Mouse (Mus musculus): ENCODE results near the gene Gtf2ird1. TPM values are rescaled to one million over a fixed set of nuclear protein-coding genes. Genes with fewer than 3 reads are reported as not detected.

Gtf2ird1 gene
- polyA plus RNA-seq, 1 experiment from 2014 or later = 66.5 TPM

- peaks cover 53% of the 10 kb centered on the region for H3K36me3 ChIP-seq (ENCODE audit: control insufficient read depth, insufficient read depth, low read length)
- 86% methylated on average over 7 of the region's 7 CpGs for WGBS
- H3K4me1 ChIP-seq (ENCODE audit: control insufficient read depth, insufficient read depth, low read length) = 0 out of 2 replicates have a peak, but pooled peaks cover 6% of the 10 kb centered on the region
- no peaks in the 10 kb centered on the region for H3K9me3 ChIP-seq (ENCODE audit: control insufficient read depth, low read length)
- H3K27ac ChIP-seq (ENCODE audit: low read length) = no peak overlapping the region
- no peaks in the 10 kb centered on the region for H3K27me3 ChIP-seq (replicated peaks; ENCODE audit: control insufficient read depth, insufficient read depth, low read length)
- ATAC-seq = peak; percentile 63
- no peak overlapping the region for H3K9ac ChIP-seq (ENCODE audit: low read depth, low read length)
- H3K4me2 ChIP-seq (ENCODE audit: low read depth, low read length) = no peak overlapping the region
- no peak overlapping the region for H3K4me3 ChIP-seq (ENCODE audit: low read length)
These were observed 46.1 kb downstream of the Gtf2ird1 start for GRCm38 (mm10) chr5:134410307-134410836.

- ATAC-seq = peak; percentile 82
- no peaks in the 10 kb centered on the region for H3K27me3 ChIP-seq (replicated peaks; ENCODE audit: control insufficient read depth, insufficient read depth, low read length)
- H3K27ac ChIP-seq (ENCODE audit: low read length) = no peak overlapping the region
- H3K4me3 ChIP-seq (ENCODE audit: low read length) = no peak overlapping the region
- 89% methylated on average over 6 of the region's 6 CpGs for WGBS
- no peak overlapping the region for H3K9ac ChIP-seq (ENCODE audit: low read depth, low read length)
- 0 out of 2 replicates have a peak, but pooled peaks cover 6% of the 10 kb centered on the region for H3K4me1 ChIP-seq (ENCODE audit: control insufficient read depth, insufficient read depth, low read length)
- no peaks in the 10 kb centered on the region for H3K9me3 ChIP-seq (ENCODE audit: control insufficient read depth, low read length)
- H3K36me3 ChIP-seq (ENCODE audit: control insufficient read depth, insufficient read depth, low read length) = peaks cover 52% of the 10 kb centered on the region
- no peak overlapping the region for H3K4me2 ChIP-seq (ENCODE audit: low read depth, low read length)
These were observed 46.8 kb downstream of the Gtf2ird1 start for GRCm38 (mm10) chr5:134409606-134410306.

- Histone ChIP-seq H3K4me2 (ENCODE audit: low read depth, low read length) (no peak overlapping the region), H3K4me1 (ENCODE audit: control insufficient read depth, insufficient read depth, low read length) (0 out of 2 replicates have a peak, but pooled peaks cover 6% of the 10 kb centered on the region), H3K9ac (ENCODE audit: low read depth, low read length) (no peak overlapping the region), H3K27me3 (replicated peaks; ENCODE audit: control insufficient read depth, insufficient read depth, low read length) (no peaks in the 10 kb centered on the region), H3K27ac (ENCODE audit: low read length) (no peak overlapping the region), H3K4me3 (ENCODE audit: low read length) (no peak overlapping the region), H3K36me3 (ENCODE audit: control insufficient read depth, insufficient read depth, low read length) (peaks cover 66% of the 10 kb centered on the region), H3K9me3 (ENCODE audit: control insufficient read depth, low read length) (no peaks in the 10 kb centered on the region)
- no peak for ATAC-seq
- WGBS = 94% methylated on average over 5 of the region's 5 CpGs
These were observed 48.4 kb downstream of the Gtf2ird1 start for GRCm38 (mm10) chr5:134408119-134408518.

- Histone ChIP-seq H3K9me3 (ENCODE audit: control insufficient read depth, low read length) (no peaks in the 10 kb centered on the region), H3K27me3 (replicated peaks; ENCODE audit: control insufficient read depth, insufficient read depth, low read length) (no peaks in the 10 kb centered on the region), H3K4me1 (ENCODE audit: control insufficient read depth, insufficient read depth, low read length) (peaks cover 3% of the 10 kb centered on the region), H3K9ac (ENCODE audit: low read depth, low read length) (no peak overlapping the region), H3K36me3 (ENCODE audit: control insufficient read depth, insufficient read depth, low read length) (peaks cover 46% of the 10 kb centered on the region), H3K4me2 (ENCODE audit: low read depth, low read length) (no peak overlapping the region), H3K27ac (ENCODE audit: low read length) (no peak overlapping the region), H3K4me3 (ENCODE audit: low read length) (no peak overlapping the region)
- no peak for ATAC-seq
- 96% methylated on average over 18 of the region's 18 CpGs for WGBS
These were observed 54.7 kb downstream of the Gtf2ird1 start for GRCm38 (mm10) chr5:134401841-134402240.

- H3K27me3 ChIP-seq (replicated peaks; ENCODE audit: control insufficient read depth, insufficient read depth, low read length) = no peaks in the 10 kb centered on the region
- H3K36me3 ChIP-seq (ENCODE audit: control insufficient read depth, insufficient read depth, low read length) = peaks cover 22% of the 10 kb centered on the region
- peak; percentile 87 for ATAC-seq
- H3K27ac ChIP-seq (ENCODE audit: low read length) = peak overlapping the region; percentile 78
- 62% methylated on average over 15 of the region's 15 CpGs for WGBS
- H3K9ac ChIP-seq (ENCODE audit: low read depth, low read length) = no peak overlapping the region
- H3K4me3 ChIP-seq (ENCODE audit: low read length) = no peak overlapping the region
- peaks cover 16% of the 10 kb centered on the region for H3K4me1 ChIP-seq (ENCODE audit: control insufficient read depth, insufficient read depth, low read length)
- H3K9me3 ChIP-seq (ENCODE audit: control insufficient read depth, low read length) = no peaks in the 10 kb centered on the region
- H3K4me2 ChIP-seq (ENCODE audit: low read depth, low read length) = no peak overlapping the region
These were observed 58.9 kb downstream of the Gtf2ird1 start for GRCm38 (mm10) chr5:134397434-134398163.

- WGBS = 75% methylated on average over 9 of the region's 9 CpGs
- Histone ChIP-seq H3K4me2 (ENCODE audit: low read depth, low read length) (no peak overlapping the region), H3K9me3 (ENCODE audit: control insufficient read depth, low read length) (no peaks in the 10 kb centered on the region), H3K27me3 (replicated peaks; ENCODE audit: control insufficient read depth, insufficient read depth, low read length) (no peaks in the 10 kb centered on the region), H3K4me3 (ENCODE audit: low read length) (no peak overlapping the region), H3K27ac (ENCODE audit: low read length) (no peak overlapping the region), H3K4me1 (ENCODE audit: control insufficient read depth, insufficient read depth, low read length) (peaks cover 16% of the 10 kb centered on the region), H3K36me3 (ENCODE audit: control insufficient read depth, insufficient read depth, low read length) (peaks cover 26% of the 10 kb centered on the region), H3K9ac (ENCODE audit: low read depth, low read length) (no peak overlapping the region)
- ATAC-seq = no peak
These were observed 60.0 kb downstream of the Gtf2ird1 start for GRCm38 (mm10) chr5:134396519-134396918.

GRCm38 (mm10) chr5:134394624-134395023, 61.9 kb downstream of the Gtf2ird1 start:
- Histone ChIP-seq H3K4me3 (ENCODE audit: low read length) (no peak overlapping the region), H3K27ac (ENCODE audit: low read length) (peak overlapping the region; percentile 77), H3K36me3 (ENCODE audit: control insufficient read depth, insufficient read depth, low read length) (peaks cover 27% of the 10 kb centered on the region), H3K27me3 (replicated peaks; ENCODE audit: control insufficient read depth, insufficient read depth, low read length) (no peaks in the 10 kb centered on the region), H3K9me3 (ENCODE audit: control insufficient read depth, low read length) (no peaks in the 10 kb centered on the region), H3K4me2 (ENCODE audit: low read depth, low read length) (no peak overlapping the region), H3K4me1 (ENCODE audit: control insufficient read depth, insufficient read depth, low read length) (peaks cover 16% of the 10 kb centered on the region), H3K9ac (ENCODE audit: low read depth, low read length) (no peak overlapping the region; the same call in 1 of the 2 replicates)
- WGBS = 36% methylated on average over 10 of the region's 10 CpGs
- peak; percentile 22 for ATAC-seq

- Histone ChIP-seq H3K27me3 (replicated peaks; ENCODE audit: control insufficient read depth, insufficient read depth, low read length) (no peaks in the 10 kb centered on the region), H3K4me3 (ENCODE audit: low read length) (no peak overlapping the region), H3K27ac (ENCODE audit: low read length) (peak overlapping the region; percentile 15; the same call in 1 of the 2 replicates), H3K9ac (ENCODE audit: low read depth, low read length) (no peak overlapping the region), H3K9me3 (ENCODE audit: control insufficient read depth, low read length) (no peaks in the 10 kb centered on the region), H3K4me1 (ENCODE audit: control insufficient read depth, insufficient read depth, low read length) (peaks cover 16% of the 10 kb centered on the region), H3K36me3 (ENCODE audit: control insufficient read depth, insufficient read depth, low read length) (peaks cover 30% of the 10 kb centered on the region), H3K4me2 (ENCODE audit: low read depth, low read length) (no peak overlapping the region)
- 67% methylated on average over 6 of the region's 6 CpGs for whole genome bisulfite sequencing
- ATAC-seq = no peak
These were observed 62.9 kb downstream of the Gtf2ird1 start for GRCm38 (mm10) chr5:134393624-134394023.

GRCm38 (mm10) chr5:134385106-134385505, 71.4 kb downstream of the Gtf2ird1 start:
- ATAC-seq = no peak

More at GRCm38 (mm10) chr5:134385106-134385505, 71.4 kb downstream of the Gtf2ird1 start:
- 73% methylated on average over 2 of the region's 2 CpGs for WGBS
- Histone ChIP-seq H3K4me1 (ENCODE audit: control insufficient read depth, insufficient read depth, low read length) (no peaks in the 10 kb centered on the region), H3K27ac (ENCODE audit: low read length) (no peak overlapping the region), H3K27me3 (replicated peaks; ENCODE audit: control insufficient read depth, insufficient read depth, low read length) (no peaks in the 10 kb centered on the region), H3K4me2 (ENCODE audit: low read depth, low read length) (no peak overlapping the region), H3K4me3 (ENCODE audit: low read length) (no peak overlapping the region), H3K9ac (ENCODE audit: low read depth, low read length) (no peak overlapping the region), H3K9me3 (ENCODE audit: control insufficient read depth, low read length) (no peaks in the 10 kb centered on the region), H3K36me3 (ENCODE audit: control insufficient read depth, insufficient read depth, low read length) (peaks cover 38% of the 10 kb centered on the region)

Measured in intestine, embryonic 16.5 days (tissue).